Comparison of ENCODE assay signal across 10 mouse cellular contexts in the genomic region with DNA sequence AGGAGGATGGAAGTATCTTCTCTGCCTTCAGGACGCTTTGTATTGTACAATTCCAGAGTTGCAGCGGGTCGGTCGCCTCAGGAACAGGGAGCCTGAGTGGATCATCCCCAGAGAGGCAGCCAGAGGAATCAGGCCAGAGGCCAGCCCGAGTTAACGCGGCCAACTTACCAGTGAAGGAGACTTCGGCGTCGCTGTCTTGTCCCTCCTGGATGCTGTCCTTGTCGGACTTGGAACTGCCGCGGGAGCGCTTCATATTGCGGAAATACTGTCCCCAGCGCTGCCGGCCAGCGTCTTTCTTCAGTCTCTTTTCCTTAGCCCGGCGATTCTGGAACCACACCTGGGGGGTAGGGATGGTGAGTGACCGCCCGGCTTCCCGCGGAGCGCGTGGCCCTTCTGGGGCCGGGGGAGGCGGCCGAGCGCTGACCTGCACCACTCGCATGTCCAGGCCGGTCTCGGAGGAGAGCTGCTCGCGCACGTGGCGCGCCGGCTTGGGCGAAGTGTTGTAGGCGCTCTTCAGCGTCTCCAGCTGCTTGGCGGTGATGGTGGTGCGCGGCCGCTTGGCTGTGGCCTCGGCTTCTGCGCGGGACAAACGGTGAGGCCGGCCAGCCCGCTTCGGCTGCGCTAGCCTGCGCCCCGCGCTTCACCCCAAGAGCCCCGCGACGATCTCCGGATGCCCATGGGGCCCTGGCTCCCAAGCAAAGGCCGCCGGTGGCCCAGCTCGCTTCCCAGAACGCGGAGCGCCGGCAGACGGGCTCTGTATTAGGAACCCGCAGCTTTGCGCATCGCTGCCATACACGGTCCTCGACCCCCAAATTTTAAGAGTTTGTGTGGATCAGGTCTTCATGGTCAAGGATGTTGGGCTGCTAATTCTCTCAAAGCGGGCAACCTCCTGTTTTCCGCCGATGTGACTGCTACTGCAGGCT. TPM values are rescaled to one million over a fixed set of nuclear protein-coding genes. Genes with fewer than 3 reads are reported as not detected.
DNase-seq lines count a peak whose midpoint lies in the region; TF ChIP-seq lines count a peak whose summit lies in the region.
"Had no signal": no experiment of that assay in that cellular context is flagged by ENCODE, and none has a peak within 500 bp of the region (broad histone marks: within the 10 kb centered on the region; RNA-seq: fewer than 3 reads in every experiment).

No protein-coding gene starts in this region.

- no peak for TF ChIP-seq EP300 in ES-Bruce4 (IDR thresholded peaks at IDR 0.05; ENCODE audit: insufficient read depth, low read depth, low read length)

- 1% methylated on average over 77 of the region's 77 CpGs for WGBS in forebrain, embryonic 10.5 days
- under 1% methylated on average over 77 of the region's 77 CpGs for WGBS in midbrain, embryonic 10.5 days

- H3K27ac ChIP-seq in ES-Bruce4 (ENCODE audit: insufficient read depth, low read length): no peak overlapping the region
- no peak overlapping the region for H3K27ac ChIP-seq in forebrain, embryonic 10.5 days
- H3K27ac ChIP-seq in midbrain, embryonic 10.5 days (replicated peaks): no peak overlapping the region
- H3K27ac ChIP-seq: layer of hippocampus, adult 2 months had no signal

- H3K36me3 ChIP-seq in ES-Bruce4 (ENCODE audit: control insufficient read depth, insufficient read depth, low read length, poor library complexity, severe bottlenecking): no peaks in the 10 kb centered on the region
- no peaks in the 10 kb centered on the region for H3K36me3 ChIP-seq in forebrain, embryonic 10.5 days (replicated peaks)
- H3K36me3 ChIP-seq in midbrain, embryonic 10.5 days: no peaks in the 10 kb centered on the region

- H3K9me3 ChIP-seq in ES-Bruce4 (replicated peaks; ENCODE audit: control insufficient read depth, insufficient read depth, low read length, poor library complexity, severe bottlenecking): no peaks in the 10 kb centered on the region
- no peaks in the 10 kb centered on the region for H3K9me3 ChIP-seq in forebrain, embryonic 10.5 days
- no peaks in the 10 kb centered on the region for H3K9me3 ChIP-seq in midbrain, embryonic 10.5 days (replicated peaks)

- peaks cover 2% of the 10 kb centered on the region for H3K27me3 ChIP-seq in ES-Bruce4 (ENCODE audit: control insufficient read depth, insufficient read depth, low read length, poor library complexity, severe bottlenecking)
- peaks cover 100% of the 10 kb centered on the region for H3K27me3 ChIP-seq in forebrain, embryonic 10.5 days (ENCODE audit: poor library complexity, severe bottlenecking)
- peaks cover 100% of the 10 kb centered on the region for H3K27me3 ChIP-seq in midbrain, embryonic 10.5 days (ENCODE audit: low read depth, poor library complexity, severe bottlenecking)

- no peak for TF ChIP-seq CTCF in ES-Bruce4 (IDR thresholded peaks at IDR 0.05; ENCODE audit: low read depth, low read length)

- peak overlapping the region; percentile 44 for H3K9ac ChIP-seq in ES-Bruce4 (ENCODE audit: low read depth, poor library complexity, severe bottlenecking)

- DNase-seq in embryo, embryonic 10 days (ENCODE audit: low spot score): peak; percentile 58
- no peak for DNase-seq in embryo, embryonic 9.5 days (ENCODE audit: extremely low spot score)
- DNase-seq in forebrain, embryonic 10.5 days (ENCODE audit: extremely low spot score, low spot score): no peak
- peak; percentile 34 for DNase-seq in midbrain, embryonic 10.5 days (ENCODE audit: low spot score)
- no peak for DNase-seq in thymus, postnatal 10 days (ENCODE audit: low spot score in 2 of 2)
- no peak for DNase-seq in right cerebral cortex, postnatal 4 days
- no peak for DNase-seq in spleen, adult 18-20 months

- no peak for TF ChIP-seq POLR2A in ES-Bruce4 (IDR thresholded peaks at IDR 0.05; ENCODE audit: insufficient read depth, low read length)

- no peaks in the 10 kb centered on the region for H3K4me1 ChIP-seq in ES-Bruce4 (ENCODE audit: control insufficient read depth, insufficient read depth, low read length)
- H3K4me1 ChIP-seq in forebrain, embryonic 10.5 days: peaks cover 41% of the 10 kb centered on the region
- peaks cover 45% of the 10 kb centered on the region for H3K4me1 ChIP-seq in midbrain, embryonic 10.5 days

- peak overlapping the region; percentile 44 for H3K4me3 ChIP-seq in ES-Bruce4 (ENCODE audit: low read depth, low read length)
- H3K4me3 ChIP-seq in forebrain, embryonic 10.5 days: peak overlapping the region; percentile 21
- H3K4me3 ChIP-seq in midbrain, embryonic 10.5 days: peak overlapping the region; percentile 32
- H3K4me3 ChIP-seq: layer of hippocampus, adult 2 months; megakaryocyte, embryonic 14.5 days had no signal

RNA-seq across cellular contexts. Expression of gene Lhx3, which starts 5.9 kb away (rescaled TPM):
- not detected in 2 replicates for polyA plus RNA-seq in ES-Bruce4 (2011; ENCODE audit: insufficient read depth, insufficient read length, low read depth, missing spikeins)
- polyA plus RNA-seq in forebrain, embryonic 10.5 days (2016; fragmentation: Nextera tagmentation; extraction: Ambion mirVana): 0.22 and 0.29 TPM in 2 replicates
- polyA plus RNA-seq in midbrain, embryonic 10.5 days (2016; fragmentation: Nextera tagmentation; extraction: Ambion mirVana): 0.35 and 0.49 TPM in 2 replicates

RNA-seq across cellular contexts. Expression of gene Qsox2, which starts 35.1 kb away (rescaled TPM):
- 17.2 and 18.0 TPM in 2 replicates for polyA plus RNA-seq in ES-Bruce4 (2011; ENCODE audit: insufficient read depth, insufficient read length, low read depth, missing spikeins)
- 19.8 and 21.1 TPM in 2 replicates for polyA plus RNA-seq in forebrain, embryonic 10.5 days (2016; fragmentation: Nextera tagmentation; extraction: Ambion mirVana)
- polyA plus RNA-seq in midbrain, embryonic 10.5 days (2016; fragmentation: Nextera tagmentation; extraction: Ambion mirVana): 21.0 and 21.3 TPM in 2 replicates

Comparison
In these comparisons a context has a peak if more than half of its experiments do, and no peak if none do; other contexts are left out.
1. DNase-seq: peak in embryo, embryonic 10 days (single experiment) and midbrain, embryonic 10.5 days (single experiment); none in embryo, embryonic 9.5 days (single experiment), forebrain, embryonic 10.5 days (single experiment), thymus, postnatal 10 days (0 of 2), right cerebral cortex, postnatal 4 days (single experiment) and spleen, adult 18-20 months (0 of 2).
2. Peak in every context shown above with its lines, with median percentiles within 50 percentile points of each other: H3K4me3 ChIP-seq.